Mouse (Mus musculus) limb, embryonic 14.5 days (tissue): ENCODE results near the gene Snx1. TPM values are rescaled to one million over a fixed set of nuclear protein-coding genes. Genes with fewer than 3 reads are reported as not detected.

Source experiments
- ATAC-seq: fragments of 200-750 bp; cut with Nextera tagmentation; 2 replicates; pipeline ENCODE4 v1.8.0; 2017; ENCODE audit warnings: low read depth, moderate number of reproducible peaks, moderate TSS enrichment; ENCODE audit not compliant: low FRiP score
- DNase-seq: peaks from one replicate; pipeline ENCODE4 v3.0.0-alpha.2; 2015; ENCODE audit warnings: low spot score
- H3K27ac ChIP-seq: fragments of 300-500 bp; sonication (generic); replicated peaks from 2 replicates; pipeline ENCODE4 v1.5.1; 2014; ENCODE audit warnings: low read depth, mild to moderate bottlenecking, low read length, moderate library complexity, mixed read lengths
- H3K27me3 ChIP-seq: fragments of 300-500 bp; sonication (generic); 2 replicates; pipeline ENCODE4 v1.6.1; 2014; ENCODE audit warnings: low read length, mixed read lengths; ENCODE audit not compliant: control insufficient read depth, insufficient read depth
- H3K36me3 ChIP-seq: fragments of 300-500 bp; sonication (generic); 2 replicates; pipeline ENCODE4 v1.6.1; 2014; ENCODE audit warnings: mild to moderate bottlenecking, low read length, moderate library complexity, mixed read lengths; ENCODE audit not compliant: control insufficient read depth, insufficient read depth
- H3K4me1 ChIP-seq: fragments of 300-500 bp; sonication (generic); 2 replicates; pipeline ENCODE4 v1.6.1; 2014; ENCODE audit warnings: antibody characterized with exemption, low read length, mixed read lengths; ENCODE audit not compliant: control insufficient read depth, insufficient read depth
- H3K4me2 ChIP-seq: fragments of 300-500 bp; sonication (generic); replicated peaks from 2 replicates; pipeline ENCODE4 v1.6.1; 2014; ENCODE audit warnings: low read depth, mild to moderate bottlenecking, low read length, moderate library complexity; ENCODE audit not compliant: severe bottlenecking
- H3K4me3 ChIP-seq: fragments of 300-500 bp; sonication (generic); replicated peaks from 2 replicates; pipeline ENCODE4 v1.5.1; 2014; ENCODE audit warnings: low read length
- H3K9ac ChIP-seq: fragments of 300-500 bp; sonication (generic); 2 replicates; pipeline ENCODE4 v1.6.1; 2014; ENCODE audit warnings: mild to moderate bottlenecking, low read depth, low read length, moderate library complexity; ENCODE audit not compliant: severe bottlenecking
- H3K9me3 ChIP-seq: fragments of 300-500 bp; sonication (generic); 2 replicates; pipeline ENCODE4 v1.6.1; 2016; ENCODE audit warnings: low read length; ENCODE audit not compliant: control insufficient read depth
- POLR2A ChIP-seq: fragments of 200-500 bp; IDR thresholded peaks from 2 replicates; pipeline ENCODE4 v1.8.0; 2012; ENCODE audit warnings: inconsistent platforms, mild to moderate bottlenecking, moderate library complexity, borderline replicate concordance; ENCODE audit not compliant: insufficient read depth, insufficient read length; ENCODE audit errors: extremely low read depth
- WGBS: fragments of 180-500 bp; shearing (Covaris S2); extraction: QIAGEN DNeasy Blood & Tissue Kit; methylation state at CpG from one replicate; pipeline ENCODE4 v1.1.7; 2014; 5-methylcytosine and 5-hydroxymethylcytosine counted together
- polyA plus RNA-seq, 2 experiments: library from polyadenylated mRNA; depleted of rRNA in 1 of 2; stranded (reverse) in 1 of 2; unstranded in 1 of 2; fragments of >200 nt; fragmentation: Nextera tagmentation in 1 of 2; extraction: Ambion mirVana in 1 of 2; gene quantifications; 2 replicates each; pipeline versions ENCODE4 v1.2.1 to v1.2.3; 2012 to 2014

Snx1 gene
- polyA plus RNA-seq, 2 experiments = 111 to 123 TPM

- H3K9me3 ChIP-seq = no peaks in the 10 kb centered on the region
- no peaks in the 10 kb centered on the region for H3K27me3 ChIP-seq
- ATAC-seq (no peak), DNase-seq (no peak)
- 11% methylated on average over 1 of the region's 1 CpGs for WGBS
- no peaks in the 10 kb centered on the region for H3K36me3 ChIP-seq
- no peak overlapping the region for H3K9ac ChIP-seq
- H3K4me2 ChIP-seq = no peak overlapping the region
- no peak overlapping the region for H3K27ac ChIP-seq
- H3K4me1 ChIP-seq = no peaks in the 10 kb centered on the region
- no peak overlapping the region for H3K4me3 ChIP-seq
- TF ChIP-seq POLR2A = no peak
Measured at GRCm38 (mm10) chr9:66168233-66168632, 41.8 kb upstream of the Snx1 start.

DNA sequence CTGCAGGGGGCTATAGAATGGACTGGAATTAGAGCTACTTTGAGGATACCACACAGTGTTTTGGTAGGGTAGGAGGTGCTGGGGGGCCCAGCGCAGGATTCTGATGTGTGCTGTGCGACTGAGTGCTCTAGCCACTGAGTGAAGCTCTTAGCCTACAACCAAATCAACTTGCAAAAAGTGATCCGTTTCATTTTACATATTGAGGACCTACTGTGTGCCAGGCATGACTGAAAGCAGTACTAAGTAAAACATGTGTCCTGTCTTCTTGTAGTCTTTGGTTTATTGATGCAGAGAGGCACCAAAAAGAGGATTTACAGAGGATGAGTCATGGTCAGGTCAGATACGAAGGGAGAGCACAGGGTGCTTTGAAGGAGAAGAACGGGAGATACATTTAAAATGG, 40.8 kb upstream of the Snx1 start:
- Histone ChIP-seq H3K27me3 (no peaks in the 10 kb centered on the region), H3K4me3 (no peak overlapping the region), H3K27ac (no peak overlapping the region), H3K36me3 (no peaks in the 10 kb centered on the region), H3K4me1 (no peaks in the 10 kb centered on the region), H3K9ac (no peak overlapping the region), H3K4me2 (no peak overlapping the region), H3K9me3 (no peaks in the 10 kb centered on the region)
- DNase-seq (no peak), ATAC-seq (no peak)
- TF ChIP-seq POLR2A = no peak
- 84% methylated on average over 5 of the region's 5 CpGs for WGBS

DNA sequence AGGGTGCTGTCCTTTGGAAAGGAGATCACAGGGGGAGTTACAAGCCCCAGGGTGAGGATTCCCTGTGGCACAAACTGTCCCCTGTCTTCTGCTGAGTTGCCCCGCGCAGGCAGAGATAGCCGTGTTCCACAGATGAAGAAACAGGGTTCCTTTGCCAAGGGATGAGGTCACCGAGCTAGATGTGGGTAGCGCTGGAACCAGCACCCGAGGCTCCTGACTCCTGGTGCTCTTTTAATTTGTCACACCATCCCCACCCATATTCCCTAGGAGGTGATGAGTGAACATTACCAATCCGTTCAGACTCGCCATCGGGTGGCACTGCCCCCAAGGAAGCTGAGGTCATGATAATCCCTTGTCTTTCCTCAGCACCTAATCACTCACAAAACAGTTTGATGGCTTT, 36.6 kb upstream of the Snx1 start:
- Histone ChIP-seq H3K9me3 (no peaks in the 10 kb centered on the region), H3K9ac (no peak overlapping the region), H3K4me1 (no peaks in the 10 kb centered on the region; the same call in 1 of the 2 replicates), H3K27ac (no peak overlapping the region), H3K36me3 (no peaks in the 10 kb centered on the region), H3K27me3 (0 out of 2 replicates have a peak, but pooled peaks cover 4% of the 10 kb centered on the region), H3K4me2 (no peak overlapping the region), H3K4me3 (no peak overlapping the region)
- WGBS = 84% methylated on average over 9 of the region's 9 CpGs
- ATAC-seq (no peak), DNase-seq (no peak)
- TF ChIP-seq POLR2A = no peak

GRCm38 (mm10) chr9:66160155-66160554, 33.8 kb upstream of the Snx1 start:
- WGBS = 94% methylated on average over 2 of the region's 2 CpGs

GRCm38 (mm10) chr9:66158885-66159430, 32.6 kb upstream of the Snx1 start:
- no peaks in the 10 kb centered on the region for H3K36me3 ChIP-seq
- no peaks in the 10 kb centered on the region; the same call in 1 of the 2 replicates for H3K4me1 ChIP-seq
- no peak overlapping the region for H3K4me2 ChIP-seq
- H3K4me3 ChIP-seq = no peak overlapping the region
- no peaks in the 10 kb centered on the region for H3K9me3 ChIP-seq
- ATAC-seq = no peak
- H3K27ac ChIP-seq = no peak overlapping the region
- DNase-seq = no peak
- H3K27me3 ChIP-seq = peaks cover 9% of the 10 kb centered on the region; the same call in 1 of the 2 replicates
- no peak for TF ChIP-seq POLR2A
- WGBS = 86% methylated on average over 6 of the region's 6 CpGs
- H3K9ac ChIP-seq = no peak overlapping the region

More at GRCm38 (mm10) chr9:66160155-66160554, 33.8 kb upstream of the Snx1 start:
- no peak overlapping the region for H3K27ac ChIP-seq
- DNase-seq (no peak), ATAC-seq (no peak)
- no peak overlapping the region for H3K9ac ChIP-seq
- TF ChIP-seq POLR2A = no peak
- H3K4me2 ChIP-seq = no peak overlapping the region
- no peak overlapping the region for H3K4me3 ChIP-seq
- H3K9me3 ChIP-seq = no peaks in the 10 kb centered on the region
- peaks cover 9% of the 10 kb centered on the region; the same call in 1 of the 2 replicates for H3K27me3 ChIP-seq
- no peaks in the 10 kb centered on the region for H3K36me3 ChIP-seq
- no peaks in the 10 kb centered on the region; the same call in 1 of the 2 replicates for H3K4me1 ChIP-seq
